Mouse (Mus musculus) ES-Bruce4 (cell line): ENCODE data around the gene Shb. TPM values are rescaled to one million over a fixed set of nuclear protein-coding genes. Genes with fewer than 3 reads are reported as not detected.

ENCODE experiments used
- H3K27ac ChIP-seq: 2 replicates; pipeline ENCODE4 v1.5.1; 2012; ENCODE audit warnings: low read length, inconsistent platforms; ENCODE audit not compliant: insufficient read depth
- H3K27me3 ChIP-seq: 2 replicates; pipeline ENCODE4 v1.6.1; 2012; ENCODE audit warnings: mild to moderate bottlenecking, low read length, inconsistent platforms; ENCODE audit not compliant: control insufficient read depth, poor library complexity, insufficient read depth, severe bottlenecking
- H3K36me3 ChIP-seq: 2 replicates; pipeline ENCODE4 v1.6.1; 2012; ENCODE audit warnings: inconsistent platforms, mild to moderate bottlenecking, low read length, moderate library complexity; ENCODE audit not compliant: control insufficient read depth, poor library complexity, insufficient read depth, severe bottlenecking
- H3K4me1 ChIP-seq: one replicate; pipeline ENCODE4 v1.8.1; 2011; ENCODE audit warnings: low read length; ENCODE audit not compliant: control insufficient read depth, insufficient read depth
- H3K4me3 ChIP-seq: 2 replicates; pipeline ENCODE4 v1.5.1; 2011; ENCODE audit warnings: low read depth, mild to moderate bottlenecking, low read length
- H3K9ac ChIP-seq: 2 replicates; pipeline ENCODE4 v1.6.1; 2012; ENCODE audit warnings: low read depth, mild to moderate bottlenecking, inconsistent platforms; ENCODE audit not compliant: poor library complexity, severe bottlenecking
- H3K9me3 ChIP-seq: replicated peaks from 2 replicates; pipeline ENCODE4 v1.6.1; 2012; ENCODE audit warnings: mild to moderate bottlenecking, low read length, inconsistent platforms; ENCODE audit not compliant: control insufficient read depth, poor library complexity, insufficient read depth, severe bottlenecking
- CTCF ChIP-seq: IDR thresholded peaks from one replicate; pipeline ENCODE4 v1.8.1; 2011; ENCODE audit warnings: low read depth, low read length
- EP300 ChIP-seq: IDR thresholded peaks from 2 replicates; pipeline ENCODE4 v1.6.1; 2011; ENCODE audit warnings: low read depth, low read length; ENCODE audit not compliant: insufficient read depth
- POLR2A ChIP-seq: IDR thresholded peaks from one replicate; pipeline ENCODE4 v1.8.1; 2011; ENCODE audit warnings: low read length; ENCODE audit not compliant: insufficient read depth
- polyA plus RNA-seq: library from polyadenylated mRNA; stranded (reverse); fragments of >200 nt; gene quantifications from 2 replicates; pipeline ENCODE4 v1.2.4, GENCODE M21; 2011; ENCODE audit warnings: low read depth; ENCODE audit not compliant: missing spikeins, insufficient read depth, insufficient read length

Gene Shb
- polyA plus RNA-seq: 24.5 and 27.4 TPM in 2 replicates

GRCm38 (mm10) chr4:45532375-45532774 lies at the start of gene Shb:
Gene Shb, minus strand, starts transcription at chr4:45532470.
- Histone ChIP-seq H3K27ac (peak within 1 kb of the TSS; percentile 36; the same call in 1 of the 2 replicates), H3K9ac (no peak within 1 kb of the TSS; the same call in 1 of the 2 replicates), H3K4me1 (no peaks in the 10 kb centered on the region), H3K4me3 (peak within 1 kb of the TSS; percentile 17), H3K27me3 (peaks cover 10% of the 10 kb centered on the region), H3K9me3 (no peaks in the 10 kb centered on the region), H3K36me3 (no peaks in the 10 kb centered on the region)
- TF ChIP-seq POLR2A (no peak), EP300 (no peak), CTCF (no peak)

GRCm38 (mm10) chr4:45581095-45581494 lies 48.8 kb upstream of the Shb start:
- H3K27ac ChIP-seq: no peak overlapping the region

DNA sequence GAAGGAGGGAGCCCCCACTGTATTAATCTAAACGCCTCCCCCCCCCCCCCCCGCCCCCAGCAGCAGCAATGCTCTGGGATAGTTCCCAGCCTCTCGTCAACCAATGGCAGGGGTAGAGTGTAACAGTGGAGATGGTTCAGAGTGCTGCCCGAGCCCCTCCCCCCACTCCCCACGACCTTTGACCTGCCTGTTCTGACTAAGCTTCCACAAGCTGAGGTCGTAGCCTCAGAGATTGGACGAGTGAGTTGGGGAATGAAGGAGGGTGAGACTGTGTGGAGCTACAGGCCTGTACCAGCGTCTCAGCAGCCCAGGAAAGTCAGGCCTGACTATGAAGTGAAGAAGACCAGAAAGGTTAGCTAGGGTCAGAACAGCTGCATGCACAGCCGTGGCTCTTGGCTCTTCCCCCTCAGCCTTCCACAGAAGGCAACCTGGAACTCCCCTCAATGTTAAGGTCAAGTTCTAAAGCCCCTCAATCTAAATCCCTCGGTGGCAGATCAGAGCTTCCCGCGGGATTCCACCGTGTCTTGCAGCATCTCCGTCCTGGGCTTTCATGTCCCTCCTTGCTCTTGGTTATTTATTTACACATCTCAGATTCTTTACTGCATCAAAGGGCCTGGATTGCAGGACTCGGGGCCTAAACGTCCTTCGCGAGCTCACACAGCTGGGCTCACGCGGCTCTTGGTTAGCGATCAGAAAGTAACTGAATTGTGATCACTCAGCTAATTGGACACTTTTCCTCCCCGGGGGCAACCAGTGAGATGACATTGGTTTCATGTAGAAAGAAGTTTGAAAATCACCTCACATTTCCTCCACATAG lies 46.5 kb upstream of the Shb start:
- Histone ChIP-seq H3K9ac (no peak overlapping the region), H3K27me3 (no peaks in the 10 kb centered on the region), H3K36me3 (no peaks in the 10 kb centered on the region), H3K4me1 (peaks cover 10% of the 10 kb centered on the region), H3K4me3 (no peak overlapping the region), H3K27ac (no peak overlapping the region), H3K9me3 (no peaks in the 10 kb centered on the region)
- no peak for TF ChIP-seq CTCF
- no peak for TF ChIP-seq POLR2A
- TF ChIP-seq EP300: 0 out of 2 replicates have a peak, but pooled peaks have one; percentile 13

More at GRCm38 (mm10) chr4:45581095-45581494, 48.8 kb upstream of the Shb start:
- TF ChIP-seq POLR2A: no peak
- no peak for TF ChIP-seq EP300
- no peak for TF ChIP-seq CTCF
- no peak overlapping the region for H3K4me3 ChIP-seq
- H3K9me3 ChIP-seq: no peaks in the 10 kb centered on the region
- no peaks in the 10 kb centered on the region for H3K27me3 ChIP-seq
- no peaks in the 10 kb centered on the region for H3K36me3 ChIP-seq
- H3K4me1 ChIP-seq: peaks cover 12% of the 10 kb centered on the region
- no peak overlapping the region for H3K9ac ChIP-seq

DNA sequence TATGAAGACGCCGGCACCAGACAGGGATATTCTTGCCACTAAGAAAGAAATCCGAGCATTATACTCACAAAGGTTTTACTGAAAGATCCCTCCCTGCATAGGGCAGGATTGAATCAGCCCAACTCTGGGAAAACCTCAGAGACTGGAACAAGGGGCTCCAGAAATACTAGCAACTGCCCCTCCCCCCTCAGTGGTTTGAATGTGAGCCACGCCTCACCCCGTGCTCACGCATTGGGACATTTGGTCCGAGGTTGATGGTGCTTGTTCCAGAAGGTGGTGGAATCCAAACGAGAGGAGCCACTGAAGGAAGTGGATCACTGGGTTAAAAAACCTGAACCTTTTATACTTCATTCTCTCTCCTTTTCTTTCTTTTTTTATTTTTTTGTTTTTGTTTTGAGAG lies 45.4 kb upstream of the Shb start:
- H3K4me1 ChIP-seq: peaks cover 10% of the 10 kb centered on the region
- no peak overlapping the region for H3K27ac ChIP-seq
- no peak for TF ChIP-seq POLR2A
- no peak for TF ChIP-seq CTCF
- TF ChIP-seq EP300: no peak
- no peak overlapping the region for H3K4me3 ChIP-seq
- no peaks in the 10 kb centered on the region for H3K27me3 ChIP-seq
- no peaks in the 10 kb centered on the region for H3K36me3 ChIP-seq
- H3K9ac ChIP-seq: no peak overlapping the region
- H3K9me3 ChIP-seq: no peaks in the 10 kb centered on the region

- TF ChIP-seq CTCF: no peak
- TF ChIP-seq POLR2A: no peak
- TF ChIP-seq EP300: no peak
- Histone ChIP-seq H3K4me3 (no peak overlapping the region), H3K9ac (no peak overlapping the region), H3K27me3 (no peaks in the 10 kb centered on the region), H3K4me1 (peaks cover 10% of the 10 kb centered on the region), H3K27ac (no peak overlapping the region), H3K9me3 (no peaks in the 10 kb centered on the region), H3K36me3 (no peaks in the 10 kb centered on the region)
These were observed 42.4 kb upstream of the Shb start for GRCm38 (mm10) chr4:45574614-45575169.

- no peaks in the 10 kb centered on the region for H3K27me3 ChIP-seq
- no peak overlapping the region for H3K4me3 ChIP-seq
These were observed 37.3 kb upstream of the Shb start for GRCm38 (mm10) chr4:45569521-45569920.

More at GRCm38 (mm10) chr4:45569521-45569920, 37.3 kb upstream of the Shb start:
- Histone ChIP-seq H3K36me3 (no peaks in the 10 kb centered on the region), H3K9ac (no peak overlapping the region), H3K4me1 (no peaks in the 10 kb centered on the region), H3K9me3 (no peaks in the 10 kb centered on the region), H3K27ac (no peak overlapping the region)
- TF ChIP-seq EP300: no peak
- TF ChIP-seq POLR2A: no peak
- no peak for TF ChIP-seq CTCF
